Mouse (Mus musculus) ES-Bruce4 (cell line): Measurements from ENCODE around the gene Usp46.

Source experiments
- CTCF ChIP-seq: IDR thresholded peaks from one replicate; pipeline ENCODE4 v1.8.1; 2011; ENCODE audit warnings: low read depth, low read length
- POLR2A ChIP-seq: IDR thresholded peaks from one replicate; pipeline ENCODE4 v1.8.1; 2011; ENCODE audit warnings: low read length; ENCODE audit not compliant: insufficient read depth

DNA sequence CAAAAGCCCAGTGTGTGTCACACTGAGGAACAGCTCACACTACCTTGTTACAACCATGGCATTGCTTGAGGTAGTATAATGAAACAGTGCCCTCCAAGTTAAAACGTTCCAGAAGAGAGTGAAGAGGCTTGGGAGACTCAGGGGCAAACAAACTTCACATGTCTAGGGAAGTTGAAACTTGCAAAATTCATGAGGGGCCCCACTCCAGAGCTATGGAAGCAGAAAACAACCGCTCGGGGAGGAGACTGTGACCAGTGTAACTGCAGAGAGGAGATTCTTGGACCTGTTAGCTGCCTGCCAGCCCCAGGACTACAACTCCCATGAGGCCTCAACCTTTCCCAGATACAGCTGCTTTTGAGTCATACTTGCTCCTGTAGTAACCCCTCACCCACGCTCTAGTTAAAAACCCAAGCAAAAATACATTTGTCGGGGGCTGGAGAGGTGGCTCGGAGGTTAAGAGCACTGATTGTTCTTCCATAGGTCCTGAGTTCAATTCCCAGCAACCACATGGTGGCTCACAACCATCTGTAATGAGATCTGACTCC lies 25.4 kb downstream of the Usp46 start:
- TF ChIP-seq CTCF: no peak
- no peak for TF ChIP-seq POLR2A
